Mouse (Mus musculus): ENCODE results near the gene Cgnl1. TPM values are rescaled to one million over a fixed set of nuclear protein-coding genes. Genes with fewer than 3 reads are reported as not detected.
A peak's percentile ranks its signal among the peaks of the same experiment; 100 is the strongest.

Gene Cgnl1
- polyA plus RNA-seq (2012; ENCODE audit: insufficient read depth, insufficient read length, missing spikeins) = 73.6 and 74.3 TPM in 2 replicates

DNA sequence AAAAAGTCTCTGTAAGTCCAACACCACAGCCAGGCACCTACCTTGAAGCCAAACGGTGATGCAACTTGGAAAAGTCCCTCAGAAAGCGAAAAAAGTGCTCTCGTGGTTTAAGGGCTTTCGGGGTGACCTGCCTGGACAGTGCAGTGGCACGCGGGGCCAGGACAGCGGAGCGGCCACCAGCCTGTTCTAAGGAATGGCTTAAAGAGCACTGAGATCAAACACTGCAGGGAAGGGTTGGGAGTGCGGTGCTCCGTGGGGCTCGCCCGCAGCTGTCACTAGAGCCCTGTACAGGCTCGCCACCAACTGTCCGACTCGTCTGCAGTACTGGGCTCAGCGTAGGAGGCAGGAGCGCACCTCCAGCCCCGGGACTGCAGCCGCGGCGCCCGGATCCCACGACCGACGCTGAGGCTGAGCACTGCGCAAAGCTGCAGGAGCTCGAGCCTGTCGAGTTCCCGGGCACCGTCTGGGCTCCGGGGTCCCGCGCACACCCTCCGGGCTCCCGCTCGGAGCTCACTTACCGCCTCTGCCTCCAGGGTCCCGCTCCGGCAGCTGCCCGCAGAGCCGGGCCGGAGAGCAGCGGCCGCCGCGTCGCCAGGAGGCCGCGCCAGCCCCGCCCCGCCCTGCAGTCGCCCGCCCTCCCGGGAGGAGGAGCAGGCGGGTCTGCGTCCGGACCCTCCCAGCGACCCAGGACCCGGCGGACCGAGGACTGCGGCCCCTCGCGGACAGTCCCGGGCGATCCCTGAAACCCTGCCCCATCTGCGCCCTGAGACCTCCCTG is at the start of gene Cgnl1:
TSS of gene Cgnl1 (minus strand) at position 612 of the 777 bp plus-strand sequence.
- peak within 1 kb of the TSS; percentile 91 for H3K27ac ChIP-seq (replicated peaks; ENCODE audit: low read depth, low read length)
- peaks cover 16% of the 10 kb centered on the region for H3K4me1 ChIP-seq (ENCODE audit: control insufficient read depth, insufficient read depth, insufficient read length, low read length)
- peak within 1 kb of the TSS; percentile 88 for H3K4me3 ChIP-seq (ENCODE audit: insufficient read depth, low read depth, low read length)

DNA sequence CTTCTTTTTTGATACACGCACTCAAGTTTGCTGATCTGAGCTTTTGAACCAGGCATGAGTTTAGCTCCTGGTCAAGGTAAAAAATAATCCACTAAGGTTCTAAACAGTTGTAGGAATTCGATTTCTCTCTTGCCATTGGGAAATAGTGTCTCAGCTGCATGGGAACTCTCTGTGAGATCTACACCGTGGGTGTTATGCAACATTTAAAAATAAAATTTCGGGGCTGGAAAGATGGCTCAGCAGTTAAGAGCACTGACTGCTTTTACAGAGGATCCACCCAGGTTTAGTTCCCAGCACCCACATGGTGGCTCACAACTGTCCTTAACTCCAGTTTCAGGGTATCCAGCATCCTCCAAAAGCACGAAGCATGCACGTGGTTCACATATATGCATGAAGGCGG is 47.1 kb upstream of the Cgnl1 start:
- H3K4me3 ChIP-seq (ENCODE audit: insufficient read depth, low read depth, low read length) = no peak overlapping the region
- H3K27ac ChIP-seq (replicated peaks; ENCODE audit: low read depth, low read length) = no peak overlapping the region
- no peaks in the 10 kb centered on the region for H3K4me1 ChIP-seq (ENCODE audit: control insufficient read depth, insufficient read depth, insufficient read length, low read length)

DNA sequence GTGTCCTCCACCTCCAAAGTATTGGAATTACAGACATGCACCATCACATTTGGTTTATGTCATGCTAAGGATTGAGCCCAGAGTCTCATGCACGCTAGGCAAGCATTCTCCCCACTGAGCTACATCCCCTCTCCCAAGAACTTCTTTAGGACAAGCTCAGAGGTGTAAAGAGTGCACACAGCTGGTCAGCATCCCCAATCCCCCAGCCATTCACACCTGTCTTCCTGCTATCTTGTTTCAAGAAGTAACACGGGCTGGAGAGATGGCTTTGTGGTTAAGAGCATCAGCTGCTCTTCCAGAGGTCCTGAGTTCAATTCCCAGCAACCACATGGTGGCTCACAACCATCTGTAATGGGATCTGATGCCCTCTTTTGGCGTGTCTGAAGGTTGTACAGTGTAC is 44.7 kb upstream of the Cgnl1 start:
- no peak overlapping the region for H3K4me3 ChIP-seq (ENCODE audit: insufficient read depth, low read depth, low read length)
- no peaks in the 10 kb centered on the region for H3K4me1 ChIP-seq (ENCODE audit: control insufficient read depth, insufficient read depth, insufficient read length, low read length)
- H3K27ac ChIP-seq (replicated peaks; ENCODE audit: low read depth, low read length) = no peak overlapping the region

DNA sequence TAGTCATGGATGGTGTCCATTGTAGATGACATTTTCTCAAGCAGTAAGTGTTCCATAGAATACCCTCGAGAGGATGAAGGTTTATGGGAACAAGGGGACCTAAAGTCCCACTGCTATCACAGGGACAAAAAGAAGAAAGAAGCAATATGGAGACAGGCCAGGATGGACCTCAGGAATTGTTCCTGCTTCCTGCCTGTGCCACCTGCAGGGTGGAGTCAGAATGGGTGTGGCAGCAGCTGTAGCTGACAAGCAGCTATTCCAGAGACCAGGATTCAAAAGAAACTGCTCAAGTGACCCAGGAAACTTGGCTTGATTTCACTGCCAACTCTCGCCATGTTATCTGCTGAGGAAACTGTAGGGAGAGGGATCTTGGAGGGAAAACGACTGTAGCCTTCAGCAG is 42.2 kb upstream of the Cgnl1 start:
- no peak overlapping the region for H3K4me3 ChIP-seq (ENCODE audit: insufficient read depth, low read depth, low read length)
- H3K4me1 ChIP-seq (ENCODE audit: control insufficient read depth, insufficient read depth, insufficient read length, low read length) = no peaks in the 10 kb centered on the region
- H3K27ac ChIP-seq (replicated peaks; ENCODE audit: low read depth, low read length) = no peak overlapping the region

DNA sequence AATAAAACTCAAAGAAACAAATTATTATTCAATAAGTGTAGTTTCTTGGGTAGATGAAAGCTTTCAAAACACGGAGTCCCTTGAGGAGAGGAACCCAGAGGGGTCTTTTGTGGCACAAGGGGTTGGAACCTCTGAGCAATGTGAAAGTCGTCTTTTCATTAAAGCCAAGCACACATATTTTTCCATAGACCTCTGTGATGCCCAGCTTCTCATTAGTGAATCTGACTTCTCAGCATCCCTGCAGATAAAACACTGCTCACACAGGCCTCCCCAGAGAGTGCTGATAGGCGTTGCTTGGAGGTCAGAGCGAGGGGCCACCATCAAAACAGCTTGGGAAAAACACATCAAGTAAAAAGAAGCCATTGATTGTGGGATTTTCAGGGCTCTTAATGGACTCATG is 41.5 kb upstream of the Cgnl1 start:
- no peak overlapping the region for H3K27ac ChIP-seq (replicated peaks; ENCODE audit: low read depth, low read length)
- H3K4me1 ChIP-seq (ENCODE audit: control insufficient read depth, insufficient read depth, insufficient read length, low read length) = no peaks in the 10 kb centered on the region
- no peak overlapping the region for H3K4me3 ChIP-seq (ENCODE audit: insufficient read depth, low read depth, low read length)

DNA sequence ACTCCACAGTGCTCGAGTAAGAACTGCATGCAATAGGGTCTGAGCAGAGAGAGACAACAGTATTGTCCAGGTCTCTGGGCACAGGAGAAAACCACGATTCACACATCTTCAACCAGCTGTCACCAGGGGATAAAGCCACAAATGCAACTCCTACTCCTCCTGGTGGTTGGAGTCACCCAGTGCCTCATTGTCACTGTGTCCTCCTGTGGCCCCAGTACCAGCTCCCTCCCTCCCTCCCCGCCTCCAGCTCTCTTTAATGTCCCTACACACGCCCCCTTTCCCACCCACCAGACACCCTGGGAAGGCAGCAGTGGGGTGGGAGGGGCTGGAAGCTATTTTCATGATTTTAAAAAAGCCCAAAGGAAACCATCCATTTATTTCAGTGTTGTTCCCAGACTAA is 41.0 kb upstream of the Cgnl1 start:
- Histone ChIP-seq H3K27ac (replicated peaks; ENCODE audit: low read depth, low read length) (no peak overlapping the region), H3K4me3 (ENCODE audit: insufficient read depth, low read depth, low read length) (no peak overlapping the region)

DNA sequence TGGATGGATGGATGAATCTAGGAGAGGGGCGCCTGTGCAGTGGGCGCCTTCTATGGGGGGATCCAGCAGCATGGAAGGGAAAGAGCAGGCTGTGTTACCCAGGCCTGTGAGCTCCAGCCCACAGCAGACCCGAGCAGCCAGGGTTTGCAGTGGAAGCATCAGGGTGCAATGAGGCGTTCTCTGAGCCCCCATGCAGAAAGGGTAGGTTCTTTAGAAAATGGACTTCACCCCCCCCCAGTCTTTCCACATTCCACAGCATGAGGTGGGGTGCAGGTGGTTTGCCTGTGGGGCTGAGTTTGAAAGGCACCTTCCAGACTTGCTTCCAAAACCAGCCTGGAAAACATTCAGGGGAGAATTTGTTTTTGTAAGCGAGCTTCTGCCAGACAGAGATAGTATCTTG is 40.0 kb upstream of the Cgnl1 start:
- Histone ChIP-seq H3K4me3 (ENCODE audit: insufficient read depth, low read depth, low read length) (no peak overlapping the region), H3K4me1 (ENCODE audit: control insufficient read depth, insufficient read depth, insufficient read length, low read length) (no peaks in the 10 kb centered on the region), H3K27ac (replicated peaks; ENCODE audit: low read depth, low read length) (no peak overlapping the region)

More for the DNA sequence above, 41.0 kb upstream of the Cgnl1 start:
- no peaks in the 10 kb centered on the region for H3K4me1 ChIP-seq (ENCODE audit: control insufficient read depth, insufficient read depth, insufficient read length, low read length)

DNA sequence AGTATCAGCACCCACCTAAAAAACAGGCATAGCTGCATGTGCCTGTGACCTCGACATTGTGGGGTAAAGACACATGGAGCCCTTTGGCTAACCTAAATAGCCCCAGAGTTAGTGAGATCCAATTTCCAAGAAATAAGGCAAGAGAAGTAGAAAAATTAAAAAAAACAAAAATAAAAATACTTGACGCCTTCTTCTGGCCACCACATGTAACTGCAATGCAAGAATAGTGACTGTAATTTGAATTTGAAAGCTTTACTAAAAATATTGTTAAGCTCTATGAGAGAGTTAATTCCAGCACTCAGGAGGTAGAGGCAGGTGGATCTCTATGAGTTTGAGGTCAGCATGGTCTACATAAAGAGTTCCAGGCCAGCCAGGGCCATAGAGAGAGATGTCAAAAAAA is 39.3 kb upstream of the Cgnl1 start:
- Histone ChIP-seq H3K4me1 (ENCODE audit: control insufficient read depth, insufficient read depth, insufficient read length, low read length) (no peaks in the 10 kb centered on the region), H3K27ac (replicated peaks; ENCODE audit: low read depth, low read length) (no peak overlapping the region), H3K4me3 (ENCODE audit: insufficient read depth, low read depth, low read length) (no peak overlapping the region)

DNA sequence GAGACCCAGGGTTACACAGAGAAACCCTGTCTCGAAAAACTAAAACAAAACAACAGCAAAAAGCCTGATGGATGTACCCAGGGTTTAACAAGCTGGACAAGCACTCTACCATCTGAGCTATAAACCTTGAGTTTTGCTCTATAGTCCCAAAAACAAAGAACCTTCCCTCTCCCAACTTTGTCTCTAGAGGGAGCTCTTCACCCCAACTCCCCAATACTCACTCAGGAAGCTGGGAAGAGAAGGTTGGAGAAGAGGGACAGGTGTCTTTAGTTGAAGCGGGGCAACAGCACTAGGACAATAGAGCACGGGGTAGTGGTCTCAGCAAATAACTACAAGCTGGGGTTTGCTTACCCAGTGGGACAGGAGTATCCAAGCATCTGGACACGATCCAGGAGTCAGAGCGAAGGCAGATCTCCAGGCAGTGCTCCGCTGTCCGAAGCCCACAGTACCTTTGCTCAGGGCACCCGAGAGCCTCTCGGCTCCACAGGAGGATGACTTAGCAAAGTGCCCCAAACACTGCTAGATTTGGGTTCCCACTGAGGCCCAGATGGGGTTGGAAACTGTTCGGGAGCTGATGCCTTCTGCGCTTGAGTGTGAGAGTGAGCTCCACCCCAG is 37.3 kb upstream of the Cgnl1 start:
- H3K4me3 ChIP-seq (ENCODE audit: insufficient read depth, low read depth, low read length) = no peak overlapping the region
- H3K4me1 ChIP-seq (ENCODE audit: control insufficient read depth, insufficient read depth, insufficient read length, low read length) = no peaks in the 10 kb centered on the region
- no peak overlapping the region for H3K27ac ChIP-seq (replicated peaks; ENCODE audit: low read depth, low read length)

DNA sequence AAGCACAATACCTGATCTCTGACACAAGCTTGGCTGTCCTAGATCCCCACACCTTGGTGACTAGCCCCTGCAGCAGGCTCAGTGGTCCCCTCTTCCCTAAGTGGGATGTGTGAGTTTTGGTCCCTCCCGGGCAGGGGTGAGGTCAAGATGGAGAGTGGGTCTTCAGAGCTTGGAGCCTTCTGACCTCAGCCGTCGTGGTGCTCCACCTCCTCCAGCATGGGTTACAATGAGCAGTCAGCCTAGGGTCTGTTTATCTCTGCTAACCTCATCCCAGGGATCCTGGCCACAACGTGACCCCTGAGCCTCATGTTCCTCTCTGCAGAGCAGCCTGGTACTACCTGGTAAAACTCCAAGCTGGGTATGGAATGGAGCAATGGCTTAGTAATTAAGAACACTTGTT is 36.4 kb upstream of the Cgnl1 start:
- H3K4me3 ChIP-seq (ENCODE audit: insufficient read depth, low read depth, low read length) = no peak overlapping the region
- H3K4me1 ChIP-seq (ENCODE audit: control insufficient read depth, insufficient read depth, insufficient read length, low read length) = no peaks in the 10 kb centered on the region

DNA sequence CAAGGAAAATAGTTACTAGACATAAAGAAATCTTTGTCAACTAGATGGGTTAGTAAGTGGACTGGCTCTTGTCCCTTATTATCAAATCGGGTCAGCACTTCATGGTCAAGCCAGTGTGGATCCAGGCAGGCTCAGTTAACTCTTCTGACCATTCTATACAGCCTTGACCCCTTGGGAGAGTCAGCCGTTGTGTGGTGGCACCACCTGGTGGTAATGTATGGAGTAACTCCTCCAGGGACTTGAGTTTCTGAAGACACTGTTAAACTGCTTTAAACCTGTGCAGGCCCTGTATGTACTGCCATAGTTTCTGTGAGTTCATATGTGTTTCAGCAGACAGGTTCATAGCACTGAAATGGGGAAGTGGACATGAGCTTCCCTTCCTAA is 35.0 kb upstream of the Cgnl1 start:
- Histone ChIP-seq H3K4me3 (ENCODE audit: insufficient read depth, low read depth, low read length) (no peak overlapping the region), H3K4me1 (ENCODE audit: control insufficient read depth, insufficient read depth, insufficient read length, low read length) (no peaks in the 10 kb centered on the region), H3K27ac (replicated peaks; ENCODE audit: low read depth, low read length) (no peak overlapping the region)

More for the DNA sequence above, 36.4 kb upstream of the Cgnl1 start:
- H3K27ac ChIP-seq (replicated peaks; ENCODE audit: low read depth, low read length) = no peak overlapping the region

DNA sequence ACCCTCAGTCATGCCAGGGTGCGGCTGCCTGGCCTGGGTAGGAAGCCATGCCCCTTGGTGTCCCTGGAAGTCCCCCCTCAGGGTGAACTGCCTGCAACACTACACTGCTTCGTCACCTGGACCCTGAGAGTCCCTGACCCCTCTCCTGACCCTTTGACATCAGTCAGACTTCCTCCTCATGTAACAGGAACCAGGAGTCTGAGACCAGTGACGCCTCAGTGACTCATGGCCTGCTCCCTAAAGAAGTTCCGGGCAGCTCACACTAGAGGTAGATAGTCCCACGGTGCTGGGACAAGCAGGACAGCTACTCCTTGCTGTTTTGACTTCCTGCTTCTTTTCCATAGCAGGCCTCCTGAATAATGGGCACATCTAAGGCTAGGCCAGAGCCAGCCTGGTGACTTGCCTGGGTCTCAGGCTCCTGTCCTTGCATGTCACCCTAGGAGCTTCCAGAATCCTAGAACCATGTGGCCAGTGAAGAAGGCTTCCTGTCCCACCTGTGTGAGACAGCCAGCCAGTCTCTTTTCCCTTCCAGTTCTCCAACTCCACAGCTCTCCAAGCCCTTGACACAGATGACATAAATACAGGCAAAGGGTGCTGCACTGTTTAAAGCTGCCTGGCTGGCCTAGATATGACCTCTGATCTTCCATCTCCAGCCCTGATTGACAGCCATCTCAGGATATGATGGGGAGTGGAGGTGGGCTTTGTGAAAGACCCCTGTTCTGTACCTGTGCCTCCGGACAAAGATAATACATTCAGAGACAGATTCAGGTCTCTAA is 34.4 kb upstream of the Cgnl1 start:
- Histone ChIP-seq H3K4me3 (ENCODE audit: insufficient read depth, low read depth, low read length) (no peak overlapping the region), H3K27ac (replicated peaks; ENCODE audit: low read depth, low read length) (no peak overlapping the region), H3K4me1 (ENCODE audit: control insufficient read depth, insufficient read depth, insufficient read length, low read length) (no peaks in the 10 kb centered on the region)

DNA sequence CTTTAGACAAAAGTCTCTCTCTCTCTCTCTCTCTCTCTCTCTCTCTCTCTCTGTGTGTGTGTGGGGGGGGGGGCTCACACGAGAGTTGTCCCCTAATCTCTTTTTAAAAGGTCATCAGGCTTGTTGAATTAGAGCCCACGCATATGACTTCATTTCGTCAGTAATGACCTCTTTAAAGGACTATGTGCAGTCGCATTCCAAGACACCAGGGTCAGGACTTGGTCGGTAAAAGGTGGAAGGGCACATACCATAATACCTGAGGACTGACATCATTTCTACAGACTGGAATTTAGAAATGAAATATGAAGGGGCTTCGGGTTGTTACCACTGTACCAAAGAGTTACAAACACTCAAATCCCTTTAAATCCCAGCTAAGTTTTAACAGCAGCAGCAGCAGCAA is 32.7 kb upstream of the Cgnl1 start:
- no peaks in the 10 kb centered on the region for H3K4me1 ChIP-seq (ENCODE audit: control insufficient read depth, insufficient read depth, insufficient read length, low read length)
- H3K4me3 ChIP-seq (ENCODE audit: insufficient read depth, low read depth, low read length) = no peak overlapping the region
- H3K27ac ChIP-seq (replicated peaks; ENCODE audit: low read depth, low read length) = no peak overlapping the region

DNA sequence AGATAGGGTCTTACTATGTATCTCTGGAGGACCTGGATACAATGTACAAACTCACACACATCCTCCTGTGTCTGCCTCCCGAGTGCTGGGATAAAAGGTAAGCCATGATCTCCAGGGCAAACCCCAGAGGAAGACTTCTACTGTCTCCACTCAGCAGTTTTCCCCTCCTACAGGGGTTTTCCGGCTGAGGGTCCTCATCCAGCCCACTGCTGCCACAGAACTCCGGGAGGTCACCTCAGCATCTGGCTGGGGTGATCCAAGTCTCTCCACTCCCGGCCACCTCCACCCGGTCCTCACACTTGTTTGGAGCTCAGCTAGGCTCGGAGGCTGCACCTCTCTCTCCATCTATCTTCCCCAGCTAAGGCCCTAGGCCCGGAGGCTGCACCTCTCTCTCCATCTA is 31.9 kb upstream of the Cgnl1 start:
- Histone ChIP-seq H3K4me3 (ENCODE audit: insufficient read depth, low read depth, low read length) (no peak overlapping the region), H3K4me1 (ENCODE audit: control insufficient read depth, insufficient read depth, insufficient read length, low read length) (no peaks in the 10 kb centered on the region), H3K27ac (replicated peaks; ENCODE audit: low read depth, low read length) (no peak overlapping the region)

DNA sequence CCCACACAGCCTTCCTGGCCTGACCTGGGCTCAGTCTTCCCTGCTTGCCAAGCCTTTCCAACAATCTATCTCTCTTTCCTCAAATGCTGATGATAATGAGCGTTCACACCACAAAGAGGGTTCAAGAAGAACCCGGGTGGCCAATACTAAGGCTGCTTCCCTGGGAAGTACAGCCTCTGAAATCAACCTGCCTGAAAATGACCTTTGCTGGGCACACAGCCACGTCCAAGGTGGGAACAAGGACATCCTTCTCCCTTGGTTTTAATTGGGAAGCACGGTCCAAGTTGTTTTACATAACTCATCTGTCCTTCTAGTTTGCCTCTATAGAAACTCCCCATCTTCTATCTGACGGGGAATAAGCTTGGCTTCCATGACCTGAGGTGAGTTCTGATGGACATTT is 28.2 kb upstream of the Cgnl1 start:
- Histone ChIP-seq H3K27ac (replicated peaks; ENCODE audit: low read depth, low read length) (no peak overlapping the region), H3K4me1 (ENCODE audit: control insufficient read depth, insufficient read depth, insufficient read length, low read length) (peaks cover 3% of the 10 kb centered on the region; the same call in 1 of the 2 replicates), H3K4me3 (ENCODE audit: insufficient read depth, low read depth, low read length) (no peak overlapping the region)
